Mouse (Mus musculus): ENCODE data around the gene Alox12b.

Alox12b gene

GRCm38 (mm10) chr11:69156800-69157199 lies at the start of gene Alox12b:
TSS of gene Alox12b (plus strand) at chr11:69156989.
- no peak for DNase-seq (ENCODE audit: low read depth)

GRCm38 (mm10) chr11:69107676-69108075 lies 49.1 kb upstream of the Alox12b start:
- no peak for DNase-seq (ENCODE audit: low read depth)

GRCm38 (mm10) chr11:69108223-69108622 lies 48.6 kb upstream of the Alox12b start:
- DNase-seq (ENCODE audit: low read depth) = no peak

GRCm38 (mm10) chr11:69109032-69109900 lies 47.5 kb upstream of the Alox12b start:
- DNase-seq (ENCODE audit: low read depth) = no peak

- peak; percentile 85 for DNase-seq (ENCODE audit: low read depth)
Observed at GRCm38 (mm10) chr11:69110319-69111046, 46.3 kb upstream of the Alox12b start.

GRCm38 (mm10) chr11:69111051-69111810 lies 45.6 kb upstream of the Alox12b start:
- DNase-seq (ENCODE audit: low read depth) = no peak

- DNase-seq (ENCODE audit: low read depth) = no peak
Observed at GRCm38 (mm10) chr11:69111865-69112264, 44.9 kb upstream of the Alox12b start.

- DNase-seq (ENCODE audit: low read depth) = no peak
Observed at GRCm38 (mm10) chr11:69114018-69114417, 42.8 kb upstream of the Alox12b start.

GRCm38 (mm10) chr11:69114621-69115020 lies 42.2 kb upstream of the Alox12b start:
- DNase-seq (ENCODE audit: low read depth) = no peak

- no peak for DNase-seq (ENCODE audit: low read depth)
Observed at GRCm38 (mm10) chr11:69116843-69117242, 39.9 kb upstream of the Alox12b start.

GRCm38 (mm10) chr11:69117737-69118695 lies 38.8 kb upstream of the Alox12b start:
- no peak for DNase-seq (ENCODE audit: low read depth)

- peak; percentile 76 for DNase-seq (ENCODE audit: low read depth)
Observed at GRCm38 (mm10) chr11:69118765-69119164, 38.0 kb upstream of the Alox12b start.

- no peak for DNase-seq (ENCODE audit: low read depth)
Observed at GRCm38 (mm10) chr11:69119446-69120155, 37.2 kb upstream of the Alox12b start.

GRCm38 (mm10) chr11:69120221-69121000 lies 36.4 kb upstream of the Alox12b start, which contains the start of gene Hes7:
TSS of gene Hes7 (plus strand) at chr11:69120404.
- DNase-seq (ENCODE audit: low read depth) = no peak

- DNase-seq (ENCODE audit: low read depth) = no peak
Observed at GRCm38 (mm10) chr11:69121001-69121740, 35.6 kb upstream of the Alox12b start.

- DNase-seq (ENCODE audit: low read depth) = no peak
Observed at GRCm38 (mm10) chr11:69121741-69122335, 35.0 kb upstream of the Alox12b start.

- peak; percentile 66 for DNase-seq (ENCODE audit: low read depth)
Observed at GRCm38 (mm10) chr11:69122336-69122951, 34.3 kb upstream of the Alox12b start, which contains the start of gene 9130213A22Rik. TSS of gene 9130213A22Rik (minus strand) at chr11:69122589.

Measured in c-Kit-positive CD71-positive TER-119-negative erythroid progenitor cells, embryonic 14.5 days (primary cell).